Mouse (Mus musculus) lung, embryonic 15.5 days (tissue): ENCODE measurements around the gene Hipk2. TPM values are rescaled to one million over a fixed set of nuclear protein-coding genes. Genes with fewer than 3 reads are reported as not detected.

Experiments
- ATAC-seq: fragments of 200-750 bp; cut with Nextera tagmentation; 2 replicates; pipeline ENCODE4 v1.8.0; 2017; ENCODE audit warnings: moderate number of reproducible peaks, borderline replicate concordance; ENCODE audit not compliant: low FRiP score, low TSS enrichment; ENCODE audit errors: extremely low read depth
- H3K27ac ChIP-seq: fragments of 300-500 bp; sonication (generic); 2 replicates; pipeline ENCODE4 v1.5.1; 2015; ENCODE audit warnings: moderate library complexity, mild to moderate bottlenecking, inconsistent platforms
- H3K27me3 ChIP-seq: fragments of 300-500 bp; sonication (generic); 2 replicates; pipeline ENCODE4 v1.6.1; 2015; ENCODE audit warnings: inconsistent platforms
- H3K36me3 ChIP-seq: fragments of 300-500 bp; sonication (generic); 2 replicates; pipeline ENCODE4 v1.6.1; 2015; ENCODE audit warnings: inconsistent platforms
- H3K4me1 ChIP-seq: fragments of 300-500 bp; sonication (generic); 2 replicates; pipeline ENCODE4 v1.6.1; 2015; ENCODE audit warnings: inconsistent platforms
- H3K4me2 ChIP-seq: fragments of 300-500 bp; sonication (generic); 2 replicates; pipeline ENCODE4 v1.6.1; 2015; ENCODE audit warnings: inconsistent platforms, mild to moderate bottlenecking, moderate library complexity
- H3K4me3 ChIP-seq: fragments of 300-500 bp; sonication (generic); 2 replicates; pipeline ENCODE4 v1.5.1; 2015; ENCODE audit warnings: mild to moderate bottlenecking, inconsistent platforms
- H3K9ac ChIP-seq: fragments of 300-500 bp; sonication (generic); 2 replicates; pipeline ENCODE4 v1.6.1; 2015; ENCODE audit warnings: inconsistent platforms
- H3K9me3 ChIP-seq: fragments of 300-500 bp; sonication (generic); 2 replicates; pipeline ENCODE4 v1.6.1; 2016; ENCODE audit warnings: inconsistent platforms
- WGBS: fragments of 180-500 bp; shearing (Covaris S2); methylation state at CpG from one replicate; pipeline ENCODE4 v1.1.7; 2015; 5-methylcytosine and 5-hydroxymethylcytosine counted together
- polyA plus RNA-seq: library from polyadenylated mRNA; unstranded; fragments of >200 nt; fragmentation: Nextera tagmentation; extraction: Ambion mirVana; gene quantifications from 2 replicates; pipeline ENCODE4 v1.2.1, GENCODE M21; 2015

Hipk2 gene
- polyA plus RNA-seq, 1 experiment from 2014 or later: 21.8 TPM

DNA sequence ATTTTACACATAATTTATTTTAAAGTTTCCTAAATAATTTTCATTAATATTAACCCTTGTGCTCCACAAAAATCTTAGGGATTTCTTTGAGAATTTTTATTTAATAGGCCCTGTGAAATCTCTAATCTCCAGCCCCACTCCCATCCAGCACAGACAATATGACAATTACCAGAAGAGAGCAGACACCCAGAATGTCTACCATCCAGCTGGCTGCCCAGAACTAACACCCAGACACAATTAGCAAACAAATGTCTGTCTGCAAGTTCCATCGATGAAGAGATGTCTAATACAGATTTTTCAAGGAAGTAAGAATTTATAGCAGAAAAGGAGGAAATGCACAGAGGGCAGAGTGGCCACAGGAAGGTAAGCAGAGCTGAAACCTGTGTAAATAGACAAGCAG lies 74.7 kb downstream of the Hipk2 start:
- ATAC-seq: no peak
- Histone ChIP-seq H3K4me3 (no peak overlapping the region), H3K4me2 (no peak overlapping the region), H3K9ac (no peak overlapping the region), H3K36me3 (no peaks in the 10 kb centered on the region; the same call in 1 of the 2 replicates), H3K9me3 (no peaks in the 10 kb centered on the region), H3K27ac (no peak overlapping the region), H3K27me3 (no peaks in the 10 kb centered on the region), H3K4me1 (peaks cover 27% of the 10 kb centered on the region)
- WGBS: 41% methylated on average over 1 of the region's 1 CpGs

DNA sequence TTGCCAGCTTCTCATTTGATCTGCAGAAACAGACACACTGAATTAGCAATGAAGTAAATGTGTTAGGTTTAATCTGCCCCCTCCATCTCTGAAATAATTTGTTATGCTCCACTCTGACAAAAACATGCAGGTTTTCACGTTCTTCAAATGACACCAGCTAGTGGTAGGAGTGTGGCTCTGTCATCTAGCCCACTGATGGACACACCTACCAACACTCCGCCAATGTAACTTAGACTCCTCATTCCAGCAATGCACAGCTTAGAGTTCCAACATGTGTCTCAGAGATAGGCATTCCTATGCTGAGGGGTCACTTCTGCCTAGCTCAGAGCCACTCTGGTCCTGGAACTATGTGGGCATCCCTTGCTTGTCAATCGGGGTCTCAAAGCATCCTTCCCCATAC lies 78.4 kb downstream of the Hipk2 start:
- peaks cover 20% of the 10 kb centered on the region for H3K4me1 ChIP-seq
- H3K27ac ChIP-seq: peak overlapping the region; percentile 15
- 69% methylated on average over 3 of the region's 3 CpGs for WGBS
- no peak for ATAC-seq
- no peaks in the 10 kb centered on the region for H3K9me3 ChIP-seq
- H3K4me3 ChIP-seq: no peak overlapping the region
- H3K27me3 ChIP-seq: no peaks in the 10 kb centered on the region
- H3K36me3 ChIP-seq: no peaks in the 10 kb centered on the region
- H3K4me2 ChIP-seq: no peak overlapping the region
- H3K9ac ChIP-seq: no peak overlapping the region

DNA sequence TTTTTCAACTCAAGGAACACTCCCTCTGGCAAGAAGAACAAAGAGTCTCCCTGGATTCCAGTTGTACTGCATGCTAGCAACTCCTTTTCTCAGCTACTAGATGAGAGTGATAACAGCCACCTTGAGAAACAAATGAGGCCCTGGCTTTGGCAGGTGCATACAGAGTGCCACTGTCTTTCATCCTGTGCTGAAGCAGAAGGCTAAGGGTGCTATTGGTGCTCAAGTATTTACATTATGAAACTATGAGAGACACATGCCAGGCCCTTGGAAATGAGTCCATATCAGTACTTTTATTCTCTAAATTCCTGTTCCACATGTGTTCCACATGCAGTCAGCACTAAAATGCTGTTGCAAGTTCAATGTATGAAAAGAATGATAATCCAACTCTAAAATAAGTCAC lies 79.0 kb downstream of the Hipk2 start:
- Histone ChIP-seq H3K4me2 (no peak overlapping the region), H3K27me3 (no peaks in the 10 kb centered on the region), H3K27ac (peak overlapping the region; percentile 15; the same call in 1 of the 2 replicates), H3K4me1 (peaks cover 20% of the 10 kb centered on the region), H3K4me3 (no peak overlapping the region), H3K9me3 (no peaks in the 10 kb centered on the region), H3K36me3 (no peaks in the 10 kb centered on the region), H3K9ac (no peak overlapping the region)
- no peak for ATAC-seq

DNA sequence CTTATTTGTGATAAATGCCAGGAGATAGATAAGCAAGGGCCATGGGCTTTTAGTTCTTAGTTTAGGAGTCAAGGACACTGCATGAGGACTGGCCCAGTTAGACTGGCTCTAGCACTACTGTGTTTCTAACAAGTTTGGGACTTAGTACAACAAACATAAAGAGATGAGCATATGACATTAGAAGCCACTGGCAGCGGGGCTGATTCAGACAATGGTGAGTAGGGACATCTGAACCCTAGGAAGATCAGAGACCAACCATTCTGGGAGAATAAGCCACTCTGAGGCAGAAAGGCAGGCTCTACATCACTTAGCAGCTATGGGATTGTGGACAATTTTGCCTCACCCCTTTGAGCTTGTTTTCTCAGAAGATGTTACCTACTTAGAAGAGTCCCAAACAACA lies 79.6 kb downstream of the Hipk2 start:
- H3K9ac ChIP-seq: no peak overlapping the region
- H3K9me3 ChIP-seq: no peaks in the 10 kb centered on the region
- 70% methylated on average over 1 of the region's 1 CpGs for WGBS
- no peaks in the 10 kb centered on the region for H3K27me3 ChIP-seq
- H3K4me2 ChIP-seq: no peak overlapping the region
- no peaks in the 10 kb centered on the region for H3K36me3 ChIP-seq
- H3K4me1 ChIP-seq: peaks cover 19% of the 10 kb centered on the region
- H3K27ac ChIP-seq: peak overlapping the region; percentile 15; the same call in 1 of the 2 replicates
- no peak for ATAC-seq
- no peak overlapping the region for H3K4me3 ChIP-seq

DNA sequence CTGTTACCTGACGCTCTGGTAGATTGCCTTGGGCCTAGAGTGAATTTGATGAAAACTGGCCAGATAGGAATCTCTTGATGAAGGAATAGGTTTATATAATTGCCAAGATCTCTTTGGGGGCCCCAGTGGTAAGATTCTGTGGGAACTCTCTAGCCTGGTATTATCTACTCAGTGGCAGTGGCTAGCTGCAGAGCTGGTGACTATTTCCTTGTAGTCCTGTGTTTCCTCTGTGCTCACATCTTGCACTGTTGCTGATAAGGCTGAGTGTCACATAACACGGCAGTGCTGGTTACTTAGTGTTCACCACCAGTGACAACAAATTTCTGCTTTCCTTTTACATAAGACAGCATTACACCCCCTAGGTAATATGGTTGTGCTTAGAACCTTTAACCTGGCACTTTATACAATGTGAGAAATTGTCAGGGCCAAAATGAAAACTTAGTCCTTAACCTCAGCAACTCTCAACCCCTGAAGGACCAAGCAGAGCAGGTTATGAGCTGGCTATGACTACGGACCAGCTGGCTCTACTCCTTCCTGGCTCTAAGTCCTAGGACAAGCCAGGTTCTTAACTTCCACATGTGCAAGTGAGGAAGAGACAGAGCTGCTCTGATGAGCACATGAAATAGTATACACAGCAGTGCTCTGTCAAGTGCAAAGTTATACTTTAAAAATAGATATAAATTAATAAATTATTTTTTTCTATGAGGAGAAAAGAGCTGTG lies 80.7 kb downstream of the Hipk2 start:
- H3K4me1 ChIP-seq: peaks cover 15% of the 10 kb centered on the region
- ATAC-seq: no peak
- H3K36me3 ChIP-seq: no peaks in the 10 kb centered on the region
- no peak overlapping the region for H3K27ac ChIP-seq
- WGBS: 57% methylated on average over 3 of the region's 3 CpGs
- H3K9ac ChIP-seq: no peak overlapping the region
- no peak overlapping the region for H3K4me2 ChIP-seq
- H3K27me3 ChIP-seq: no peaks in the 10 kb centered on the region
- no peaks in the 10 kb centered on the region for H3K9me3 ChIP-seq
- H3K4me3 ChIP-seq: no peak overlapping the region

DNA sequence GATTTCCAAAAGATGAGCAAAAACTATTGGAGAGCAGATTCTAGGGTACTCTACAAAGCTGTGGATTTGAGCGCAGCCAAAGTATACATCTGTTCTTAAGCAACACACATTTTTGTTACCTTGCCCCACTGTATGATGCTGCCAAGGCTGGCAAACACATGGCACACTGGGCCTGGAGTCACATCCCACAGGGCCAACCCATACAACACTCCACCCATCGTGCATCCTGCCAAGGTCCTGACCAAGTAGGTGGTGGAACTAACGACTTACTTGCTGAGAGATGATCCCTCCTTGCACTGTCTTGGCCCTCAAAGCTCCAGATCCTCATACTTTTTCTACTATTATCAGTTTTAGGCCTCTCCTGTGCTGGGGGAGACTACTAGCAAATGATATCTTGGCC lies 83.0 kb downstream of the Hipk2 start:
- H3K9me3 ChIP-seq: no peaks in the 10 kb centered on the region
- WGBS: 80% methylated on average over 3 of the region's 3 CpGs

DNA sequence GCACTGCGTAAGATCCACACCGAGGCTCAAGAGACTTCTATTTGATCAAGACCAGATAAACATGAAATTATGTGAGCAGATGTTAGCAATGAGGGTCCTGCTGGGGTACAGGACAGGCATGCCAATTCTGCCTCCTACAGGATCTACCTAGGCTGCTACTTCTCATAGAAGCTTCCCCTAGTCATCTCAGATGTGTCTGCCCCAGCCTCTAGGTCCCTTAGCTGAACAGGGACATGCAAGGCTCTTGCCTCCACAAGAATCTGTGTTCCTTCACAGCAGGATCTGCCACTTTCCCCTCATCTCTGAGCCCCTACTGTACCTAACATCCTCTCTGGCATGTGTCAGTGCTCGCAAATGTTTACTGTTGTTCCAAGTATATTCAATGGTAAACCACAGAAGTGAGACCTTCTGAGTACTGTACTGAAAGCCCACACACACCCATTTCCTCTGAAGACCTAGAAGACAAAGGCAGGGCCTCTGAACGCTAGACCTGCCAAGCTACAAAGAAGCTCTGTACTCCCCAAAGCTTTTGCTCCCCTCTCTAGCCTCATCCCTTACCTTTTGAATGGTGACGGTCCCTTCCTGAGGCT lies 86.6 kb downstream of the Hipk2 start:
- WGBS: 73% methylated on average over 5 of the region's 5 CpGs
- ATAC-seq: no peak
- no peaks in the 10 kb centered on the region for H3K27me3 ChIP-seq
- no peak overlapping the region for H3K4me3 ChIP-seq
- no peak overlapping the region for H3K4me2 ChIP-seq
- H3K9me3 ChIP-seq: no peaks in the 10 kb centered on the region
- H3K4me1 ChIP-seq: peaks cover 24% of the 10 kb centered on the region
- no peak overlapping the region for H3K9ac ChIP-seq
- no peaks in the 10 kb centered on the region for H3K36me3 ChIP-seq
- H3K27ac ChIP-seq: no peak overlapping the region

More for the DNA sequence above, 83.0 kb downstream of the Hipk2 start:
- Histone ChIP-seq H3K4me3 (no peak overlapping the region), H3K27me3 (no peaks in the 10 kb centered on the region), H3K27ac (no peak overlapping the region), H3K4me1 (peaks cover 16% of the 10 kb centered on the region), H3K36me3 (no peaks in the 10 kb centered on the region), H3K4me2 (no peak overlapping the region), H3K9ac (no peak overlapping the region)
- no peak for ATAC-seq

DNA sequence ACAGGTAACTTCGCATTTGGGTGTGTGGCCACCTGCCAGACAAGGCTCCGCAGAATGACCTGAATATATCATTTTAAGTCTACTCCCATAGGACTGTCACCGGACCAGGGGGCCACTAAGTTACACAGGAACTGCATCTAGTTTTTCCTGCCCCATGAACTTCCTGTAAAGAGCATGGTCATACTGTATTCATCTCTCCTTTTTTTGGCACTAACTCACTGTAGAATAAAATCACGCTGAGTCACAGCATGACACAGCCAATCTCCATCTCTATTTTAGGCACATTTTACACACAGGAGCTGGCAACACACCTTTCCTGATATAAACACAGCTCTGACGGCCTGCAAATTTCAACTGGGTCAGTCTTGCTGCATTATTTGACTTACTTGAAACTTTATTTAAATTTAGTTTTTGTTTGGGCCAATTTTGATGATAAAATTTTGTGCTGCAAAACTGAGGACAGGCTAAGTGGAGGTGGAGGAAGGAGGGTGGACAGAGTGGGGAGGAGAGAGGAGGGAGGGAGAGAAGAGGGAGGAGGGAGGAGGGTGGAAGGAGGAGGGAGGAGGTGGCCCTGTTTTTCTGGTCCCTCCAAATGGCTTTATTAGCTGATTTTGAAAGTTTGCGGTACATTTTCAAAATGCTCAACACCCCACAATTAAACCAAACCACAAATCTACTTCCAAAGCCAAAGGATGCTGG lies 88.0 kb downstream of the Hipk2 start:
- 76% methylated on average over 6 of the region's 6 CpGs for WGBS
- Histone ChIP-seq H3K4me3 (no peak overlapping the region), H3K4me2 (no peak overlapping the region), H3K9ac (no peak overlapping the region), H3K9me3 (no peaks in the 10 kb centered on the region), H3K27me3 (no peaks in the 10 kb centered on the region), H3K4me1 (peaks cover 24% of the 10 kb centered on the region), H3K36me3 (no peaks in the 10 kb centered on the region), H3K27ac (no peak overlapping the region)
- no peak for ATAC-seq

DNA sequence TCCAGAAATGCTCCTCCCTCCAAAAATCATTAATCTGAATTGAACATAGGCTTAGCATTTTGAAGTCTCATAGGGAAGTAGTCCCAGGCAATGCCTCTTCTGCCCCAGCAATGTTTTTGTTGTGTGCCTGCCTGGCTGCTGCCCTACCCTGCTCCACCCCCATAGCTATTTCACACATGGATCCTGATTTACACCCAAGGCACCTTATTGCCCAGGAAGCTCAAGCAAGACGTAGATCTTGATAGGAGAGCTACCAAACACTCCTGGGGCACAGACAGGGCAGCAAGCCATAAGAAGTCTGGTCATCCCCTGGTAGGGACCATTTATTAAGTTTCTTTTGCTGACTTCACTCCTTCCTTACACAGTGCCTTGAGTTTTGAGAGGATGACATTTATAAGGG lies 88.8 kb downstream of the Hipk2 start:
- Histone ChIP-seq H3K36me3 (no peaks in the 10 kb centered on the region), H3K9me3 (no peaks in the 10 kb centered on the region), H3K4me2 (no peak overlapping the region), H3K4me1 (peaks cover 24% of the 10 kb centered on the region), H3K4me3 (no peak overlapping the region), H3K27me3 (no peaks in the 10 kb centered on the region), H3K27ac (no peak overlapping the region), H3K9ac (no peak overlapping the region)
- WGBS: 22% methylated on average over 1 of the region's 1 CpGs
- no peak for ATAC-seq

DNA sequence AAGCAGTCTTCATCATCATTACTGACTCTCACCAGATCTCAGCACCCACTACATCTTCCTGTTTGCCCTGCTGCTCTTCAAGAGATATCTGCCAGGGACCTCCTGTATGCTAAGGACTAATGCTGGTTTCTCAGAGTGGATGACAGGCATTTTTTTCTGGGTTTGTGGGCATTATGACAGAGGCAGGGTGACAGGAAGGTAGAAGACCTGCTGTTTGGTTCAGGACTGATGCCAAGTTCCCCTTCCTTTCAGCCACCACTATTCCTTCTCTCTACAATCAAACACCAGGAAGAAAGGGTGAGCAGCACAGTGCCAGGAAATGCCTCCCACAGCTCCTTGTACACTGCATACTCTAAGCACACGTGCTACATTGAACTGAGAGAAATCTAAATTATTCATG lies 90.2 kb downstream of the Hipk2 start:
- H3K27me3 ChIP-seq: no peaks in the 10 kb centered on the region
- no peaks in the 10 kb centered on the region for H3K9me3 ChIP-seq
- no peaks in the 10 kb centered on the region for H3K36me3 ChIP-seq
- H3K27ac ChIP-seq: no peak overlapping the region
- no peak for ATAC-seq
- no peak overlapping the region for H3K4me3 ChIP-seq
- H3K4me2 ChIP-seq: no peak overlapping the region
- H3K9ac ChIP-seq: no peak overlapping the region
- peaks cover 24% of the 10 kb centered on the region for H3K4me1 ChIP-seq
- 39% methylated on average over 1 of the region's 1 CpGs for WGBS

DNA sequence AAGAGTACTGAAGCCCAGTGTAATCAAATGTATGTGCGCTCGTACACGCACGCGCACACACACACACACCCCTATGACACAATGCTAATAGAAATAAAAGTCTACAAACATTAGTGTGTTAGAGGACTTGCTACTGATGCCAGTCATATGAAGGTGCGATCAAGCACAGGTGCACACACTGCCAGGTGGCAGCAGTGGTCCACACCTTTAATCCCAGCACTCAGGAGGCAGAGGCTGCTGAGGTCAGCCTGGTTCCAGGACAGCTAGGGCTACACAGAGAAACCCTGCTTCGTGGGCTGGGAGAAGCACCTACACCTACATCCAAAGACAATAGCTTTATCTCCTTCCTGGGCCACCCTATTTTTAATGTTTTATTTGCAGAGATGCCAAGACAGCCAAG lies 96.6 kb downstream of the Hipk2 start:
- WGBS: 84% methylated on average over 7 of the region's 7 CpGs
- H3K36me3 ChIP-seq: no peaks in the 10 kb centered on the region
- H3K27ac ChIP-seq: no peak overlapping the region

DNA sequence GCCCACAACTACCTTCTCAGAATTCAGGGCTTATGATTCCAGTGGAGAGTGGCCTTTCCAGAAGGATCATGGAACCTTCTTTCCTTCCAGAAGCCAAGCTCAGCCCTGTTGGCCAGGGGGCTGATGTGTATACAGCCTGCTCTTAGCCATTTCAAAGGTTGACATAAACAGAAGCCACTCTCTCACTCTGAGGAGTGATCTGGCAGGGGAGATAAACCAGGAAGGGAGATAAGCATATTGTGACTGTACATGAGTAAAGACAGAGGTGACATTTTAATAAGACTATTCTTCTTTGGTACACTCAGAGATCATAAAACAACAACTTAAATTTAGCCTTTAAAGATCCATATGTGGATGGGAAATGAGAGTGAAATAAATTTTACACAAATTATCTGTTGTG lies 97.1 kb downstream of the Hipk2 start:
- Histone ChIP-seq H3K36me3 (no peaks in the 10 kb centered on the region), H3K4me2 (no peak overlapping the region), H3K9ac (no peak overlapping the region), H3K27ac (no peak overlapping the region), H3K9me3 (no peaks in the 10 kb centered on the region), H3K4me3 (no peak overlapping the region), H3K4me1 (peaks cover 17% of the 10 kb centered on the region), H3K27me3 (no peaks in the 10 kb centered on the region)
- no peak for ATAC-seq

More for the DNA sequence above, 96.6 kb downstream of the Hipk2 start:
- ATAC-seq: no peak
- Histone ChIP-seq H3K27me3 (no peaks in the 10 kb centered on the region), H3K9me3 (no peaks in the 10 kb centered on the region), H3K4me1 (peaks cover 12% of the 10 kb centered on the region), H3K4me3 (no peak overlapping the region), H3K9ac (no peak overlapping the region), H3K4me2 (no peak overlapping the region)
